Mouse (Mus musculus): ENCODE results near the gene Patl2.

DNA sequence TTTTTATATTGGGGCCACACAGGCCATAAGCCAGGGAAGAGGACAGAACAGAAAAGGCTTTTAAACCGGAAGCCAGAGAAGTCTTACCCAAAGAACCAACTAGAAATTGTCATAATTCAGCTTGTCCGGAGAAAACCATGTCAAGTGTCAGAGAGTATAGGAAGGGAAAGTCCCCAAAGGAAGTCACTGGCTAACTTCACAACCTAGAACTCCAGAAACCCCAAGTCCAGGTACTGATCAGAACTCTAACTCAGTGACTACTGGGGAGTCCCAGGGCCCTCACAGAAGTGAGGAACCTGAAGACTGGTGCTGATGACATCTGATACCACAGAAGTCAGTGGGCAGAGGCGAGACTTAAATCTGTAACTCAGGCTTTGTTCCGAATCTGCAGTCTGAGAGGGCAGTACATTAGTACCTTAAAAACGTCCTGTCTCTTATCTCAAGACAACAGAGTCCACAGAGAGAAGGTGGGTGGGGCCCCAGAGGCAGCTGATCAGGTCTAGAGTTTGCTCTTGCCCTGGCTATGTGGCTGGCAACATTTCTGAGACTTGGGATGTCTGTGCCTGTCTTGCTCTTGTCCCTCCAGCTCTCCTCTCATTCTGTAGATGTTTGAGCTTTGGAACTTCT, 48.0 kb downstream of the Patl2 start:
- TF ChIP-seq CTCF (IDR thresholded peaks at IDR 0.05; ENCODE audit: low read depth) (no peak), EP300 (IDR thresholded peaks at IDR 0.05; ENCODE audit: low read depth) (peak; percentile 78)
